Mouse (Mus musculus) liver, postnatal 0 days (tissue): ENCODE data around the gene Gm45021. TPM values are rescaled to one million over a fixed set of nuclear protein-coding genes. Genes with fewer than 3 reads are reported as not detected.

ENCODE experiments used
- ATAC-seq: fragments of 200-750 bp; cut with Nextera tagmentation; 2 replicates; pipeline ENCODE4 v1.8.0; 2017; ENCODE audit warnings: mild to moderate bottlenecking, moderate library complexity
- DNase-seq: peaks from one replicate; pipeline ENCODE4 v3.0.0-alpha.2; 2016
- H3K27ac ChIP-seq: fragments of 300-500 bp; sonication (generic); 2 replicates; pipeline ENCODE4 v1.5.1; 2014; ENCODE audit warnings: antibody characterized with exemption, moderate library complexity, mild to moderate bottlenecking, low read depth
- H3K27me3 ChIP-seq: fragments of 300-500 bp; sonication (generic); 2 replicates; pipeline ENCODE4 v1.6.1; 2014; ENCODE audit warnings: low read length, control low read depth, mixed read lengths; ENCODE audit not compliant: insufficient read depth
- H3K36me3 ChIP-seq: fragments of 300-500 bp; sonication (generic); replicated peaks from 2 replicates; pipeline ENCODE4 v1.6.1; 2014; ENCODE audit warnings: mild to moderate bottlenecking, control low read depth, low read length, moderate library complexity, mixed read lengths; ENCODE audit not compliant: insufficient read depth
- H3K4me1 ChIP-seq: fragments of 300-500 bp; sonication (generic); 2 replicates; pipeline ENCODE4 v1.6.1; 2014; ENCODE audit warnings: antibody characterized with exemption, mild to moderate bottlenecking, control low read depth; ENCODE audit not compliant: insufficient read depth
- H3K4me2 ChIP-seq: fragments of 300-500 bp; sonication (generic); 2 replicates; pipeline ENCODE4 v1.6.1; 2014; ENCODE audit warnings: low read depth, mild to moderate bottlenecking, low read length, moderate library complexity, mixed read lengths
- H3K4me3 ChIP-seq: fragments of 300-500 bp; sonication (generic); 2 replicates; pipeline ENCODE4 v1.5.1; 2014; ENCODE audit warnings: low read depth, low read length
- H3K9ac ChIP-seq: fragments of 300-500 bp; sonication (generic); replicated peaks from 2 replicates; pipeline ENCODE4 v1.6.1; 2014; ENCODE audit warnings: mild to moderate bottlenecking, moderate library complexity
- H3K9me3 ChIP-seq: fragments of 300-500 bp; sonication (generic); 2 replicates; pipeline ENCODE4 v1.6.1; 2016; ENCODE audit warnings: mild to moderate bottlenecking, control low read depth, low read length, mixed read lengths
- CTCF ChIP-seq: sonication (generic); IDR thresholded peaks from 2 replicates; pipeline ENCODE4 v1.5.1; 2016; ENCODE audit warnings: antibody characterized with exemption, low read depth
- EP300 ChIP-seq: IDR thresholded peaks from 2 replicates; pipeline ENCODE4 v1.6.1; 2016; ENCODE audit warnings: antibody characterized with exemption, low read depth, mild to moderate bottlenecking
- WGBS: fragments of 180-500 bp; shearing (Covaris S2); extraction: QIAGEN DNeasy Blood & Tissue Kit; methylation state at CpG from one replicate; pipeline ENCODE4 v1.1.7; 2014; ENCODE audit not compliant: insufficient replicate concordance; 5-methylcytosine and 5-hydroxymethylcytosine counted together
- polyA plus RNA-seq: library from polyadenylated mRNA; unstranded; fragments of >200 nt; fragmentation: Nextera tagmentation; extraction: Ambion mirVana; gene quantifications from 2 replicates; pipeline ENCODE4 v1.2.1, GENCODE M21; 2015

The Gm45021 gene
- polyA plus RNA-seq, 1 experiment from 2014 or later, result not detected

DNA sequence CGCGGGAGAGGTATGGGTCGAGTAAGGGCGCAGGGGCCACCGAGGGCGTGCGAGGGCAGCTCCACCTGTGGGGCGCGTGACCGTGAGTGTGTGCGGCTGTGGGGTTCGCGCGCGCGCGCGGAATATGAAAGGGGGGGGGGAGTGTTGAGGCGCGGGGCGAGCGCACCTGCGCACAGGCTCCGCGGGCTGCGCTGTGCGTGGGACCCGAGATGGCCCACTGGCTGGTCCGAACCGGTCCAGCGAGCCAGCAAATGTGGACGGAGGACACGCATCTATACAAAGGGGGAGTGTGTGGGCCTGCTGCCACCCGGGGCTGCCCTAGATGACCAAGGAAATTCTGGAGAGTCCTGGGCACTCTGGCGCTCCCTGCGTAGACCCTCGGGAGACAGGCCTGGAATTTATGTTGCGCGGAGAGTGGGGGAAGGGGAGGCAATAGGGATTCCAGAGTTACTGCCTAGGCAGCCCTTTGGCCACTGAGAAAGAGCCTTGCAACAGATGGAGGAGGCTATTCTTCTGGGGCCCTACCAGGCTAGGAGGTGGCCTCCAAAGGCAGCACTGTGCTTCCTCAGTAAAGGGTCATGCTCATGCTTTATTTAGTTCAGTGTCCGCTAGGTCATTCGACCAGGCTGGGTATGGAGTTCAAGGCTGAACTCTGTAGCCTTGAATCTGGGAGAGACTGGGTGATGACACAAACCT is 4.8 kb downstream of the Gm45021 start:
- Histone ChIP-seq H3K36me3 (peaks cover 24% of the 10 kb centered on the region), H3K27ac (peak overlapping the region; percentile 96), H3K4me3 (peak overlapping the region; percentile 71), H3K4me1 (peaks cover 14% of the 10 kb centered on the region), H3K4me2 (peak overlapping the region; percentile 85), H3K9me3 (no peaks in the 10 kb centered on the region), H3K9ac (peak overlapping the region; percentile 81), H3K27me3 (no peaks in the 10 kb centered on the region)
- under 1% methylated on average over 32 of the region's 41 CpGs for WGBS
- TF ChIP-seq CTCF, result no peak
- TF ChIP-seq EP300, result no peak
- DNase-seq (no peak), ATAC-seq (peak; percentile 54)

DNA sequence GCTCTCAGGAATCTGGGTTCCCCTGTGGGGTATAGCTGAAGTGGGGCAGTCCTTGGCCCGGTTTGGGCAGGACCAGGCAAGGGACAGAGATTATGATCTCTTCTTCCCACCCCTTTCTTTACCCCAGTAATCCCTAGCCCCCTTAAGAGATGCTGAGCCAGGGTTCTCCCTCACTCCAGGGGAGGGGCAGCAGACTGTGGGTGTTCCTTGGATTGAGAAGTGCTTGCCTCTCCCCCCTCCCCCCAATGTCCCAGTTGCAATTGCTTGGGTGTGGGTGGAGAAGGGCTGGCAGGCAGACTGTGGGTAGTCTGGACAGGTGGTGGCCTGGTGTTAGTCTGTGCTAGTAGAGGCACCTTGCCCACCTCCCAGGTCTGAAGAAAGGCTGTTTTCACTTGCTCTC is 5.9 kb downstream of the Gm45021 start:
- 27% methylated on average over 1 of the region's 1 CpGs for WGBS
- Histone ChIP-seq H3K4me1 (peaks cover 6% of the 10 kb centered on the region), H3K4me2 (peak overlapping the region; percentile 85), H3K4me3 (peak overlapping the region; percentile 71), H3K27ac (peak overlapping the region; percentile 96), H3K9ac (peak overlapping the region; percentile 81), H3K9me3 (no peaks in the 10 kb centered on the region), H3K36me3 (peaks cover 26% of the 10 kb centered on the region), H3K27me3 (no peaks in the 10 kb centered on the region)
- no peak for DNase-seq
- no peak for ATAC-seq
- TF ChIP-seq CTCF (no peak), EP300 (no peak)

DNA sequence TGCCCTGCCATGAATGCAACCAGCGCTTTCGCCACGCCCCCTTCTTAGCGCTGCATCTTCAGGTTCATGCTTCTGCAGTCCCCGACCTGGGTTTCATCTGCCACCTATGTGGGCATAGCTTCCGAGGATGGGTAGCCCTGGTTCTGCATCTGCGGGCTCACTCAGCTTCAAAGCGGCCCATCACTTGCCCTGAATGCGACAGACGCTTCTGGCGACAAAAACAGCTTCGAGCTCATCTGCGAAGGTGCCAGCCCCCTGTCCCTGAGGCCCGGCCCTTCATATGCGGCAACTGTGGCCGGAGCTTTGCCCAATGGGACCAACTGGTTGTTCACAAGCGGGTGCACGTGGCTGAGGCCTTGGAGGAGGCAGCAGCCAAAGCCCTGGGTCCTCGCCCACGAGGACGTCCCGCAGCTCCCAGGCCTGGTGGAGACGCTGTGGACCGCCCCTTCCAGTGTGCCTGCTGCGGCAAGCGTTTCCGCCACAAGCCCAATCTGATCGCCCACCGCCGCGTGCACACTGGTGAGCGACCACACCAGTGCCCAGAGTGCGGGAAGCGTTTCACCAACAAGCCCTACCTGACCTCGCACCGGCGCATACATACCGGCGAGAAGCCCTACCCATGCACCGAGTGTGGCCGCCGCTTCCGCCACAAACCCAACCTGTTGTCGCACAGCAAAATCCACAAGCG is 7.3 kb downstream of the Gm45021 start:
- no peak for TF ChIP-seq CTCF
- TF ChIP-seq EP300, result no peak
- Histone ChIP-seq H3K27ac (no peak overlapping the region), H3K36me3 (peaks cover 26% of the 10 kb centered on the region), H3K4me1 (peaks cover 12% of the 10 kb centered on the region), H3K4me2 (no peak overlapping the region), H3K9me3 (no peaks in the 10 kb centered on the region), H3K4me3 (no peak overlapping the region), H3K27me3 (no peaks in the 10 kb centered on the region), H3K9ac (no peak overlapping the region)
- ATAC-seq, result no peak
- 92% methylated on average over 45 of the region's 45 CpGs for WGBS
- no peak for DNase-seq

DNA sequence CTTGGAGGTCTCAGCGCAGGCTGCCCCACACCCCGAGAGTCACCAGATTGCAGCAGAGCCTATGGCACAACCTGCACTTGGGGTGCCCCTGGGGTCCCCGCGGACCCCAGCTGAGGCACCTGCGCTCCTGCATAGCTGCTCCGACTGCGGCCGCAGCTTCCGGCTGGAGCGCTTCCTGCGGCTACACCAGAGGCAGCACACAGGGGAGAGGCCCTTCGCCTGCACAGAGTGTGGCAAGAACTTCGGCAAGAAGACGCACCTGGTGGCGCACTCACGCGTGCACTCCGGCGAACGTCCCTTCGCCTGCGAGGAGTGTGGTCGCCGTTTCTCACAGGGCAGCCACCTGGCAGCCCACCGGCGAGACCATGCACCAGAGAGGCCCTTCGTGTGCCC is 7.8 kb downstream of the Gm45021 start:
- no peak overlapping the region for H3K27ac ChIP-seq
- H3K36me3 ChIP-seq, result peaks cover 26% of the 10 kb centered on the region
- no peak overlapping the region for H3K9ac ChIP-seq
- peaks cover 14% of the 10 kb centered on the region for H3K4me1 ChIP-seq
- H3K4me2 ChIP-seq, result no peak overlapping the region
- no peaks in the 10 kb centered on the region for H3K9me3 ChIP-seq
- WGBS, result 93% methylated on average over 27 of the region's 27 CpGs
- H3K27me3 ChIP-seq, result no peaks in the 10 kb centered on the region
- TF ChIP-seq CTCF (no peak), EP300 (no peak)
- no peak overlapping the region for H3K4me3 ChIP-seq
- ATAC-seq (no peak), DNase-seq (no peak)

DNA sequence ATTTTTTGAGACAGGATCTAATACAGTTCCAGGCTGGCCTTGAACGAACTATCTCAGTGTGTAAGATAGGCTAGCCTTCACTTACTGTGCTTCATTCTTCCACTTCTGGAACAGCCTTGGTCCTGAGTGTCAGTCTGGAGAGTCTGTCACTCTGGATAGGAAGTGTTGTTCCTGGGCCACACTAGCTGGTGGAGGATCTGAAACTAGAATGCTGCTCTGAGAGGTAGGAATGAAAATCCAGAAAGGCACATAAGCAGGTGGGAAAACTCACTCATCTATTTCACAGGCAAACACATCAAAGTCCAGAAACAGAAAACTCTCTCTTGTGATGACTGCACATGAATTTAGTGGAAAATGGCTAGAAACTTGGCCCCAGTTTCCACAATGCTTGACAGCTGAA is 11.2 kb downstream of the Gm45021 start:
- no peak for TF ChIP-seq CTCF
- TF ChIP-seq EP300, result no peak
- Histone ChIP-seq H3K4me3 (no peak overlapping the region), H3K27ac (peak overlapping the region; percentile 91), H3K4me1 (peaks cover 17% of the 10 kb centered on the region), H3K9ac (no peak overlapping the region), H3K9me3 (no peaks in the 10 kb centered on the region), H3K27me3 (no peaks in the 10 kb centered on the region), H3K4me2 (no peak overlapping the region), H3K36me3 (peaks cover 26% of the 10 kb centered on the region)
- WGBS, result 78% methylated on average over 1 of the region's 1 CpGs
- DNase-seq (no peak), ATAC-seq (no peak)

DNA sequence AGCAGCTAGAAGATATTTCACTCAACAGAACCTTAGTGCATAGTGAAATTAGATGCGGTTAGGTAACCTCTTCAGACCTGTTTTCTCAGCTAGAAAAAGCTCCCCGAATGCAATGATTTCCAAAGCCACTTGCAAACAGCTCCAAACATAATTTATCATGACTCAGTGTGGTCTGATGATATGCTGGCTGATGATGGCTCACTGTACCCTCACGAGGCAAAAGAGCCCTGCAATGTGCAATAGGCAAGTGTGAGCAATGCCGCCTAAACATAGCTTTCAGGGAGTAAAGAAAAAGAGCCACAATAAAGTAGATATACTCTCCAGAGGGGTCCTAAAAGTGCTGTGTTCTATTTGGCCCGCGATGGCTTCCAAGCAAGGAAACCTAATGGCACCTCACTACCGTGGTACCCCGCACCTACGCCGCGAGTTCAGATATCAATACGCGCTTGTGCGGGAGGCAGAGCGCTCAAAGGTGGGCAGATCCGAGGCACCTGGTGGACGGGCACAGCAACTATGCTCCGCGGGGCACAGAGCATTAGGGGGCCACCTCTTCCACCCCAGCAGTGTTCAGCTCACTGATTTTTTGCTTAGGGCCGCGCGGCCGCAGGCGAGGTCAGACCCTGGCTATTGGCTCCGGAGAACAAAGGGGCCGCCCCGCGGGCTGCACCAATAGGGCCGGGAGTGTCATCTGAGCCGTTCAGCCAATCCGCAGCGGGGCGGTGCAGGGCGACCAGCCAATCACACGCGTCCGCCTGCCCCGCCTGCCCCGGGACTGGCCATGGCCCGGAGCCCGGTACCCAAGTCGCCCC is 12.1 kb downstream of the Gm45021 start, which contains the start of gene Zfp775:
TSS of gene Zfp775 (plus strand) at position 793 of the 809 bp plus-strand sequence.
- H3K4me2 ChIP-seq, result peak within 1 kb of the TSS; percentile 88
- 5% methylated on average over 42 of the region's 42 CpGs for WGBS
- no peaks in the 10 kb centered on the region for H3K9me3 ChIP-seq
- ATAC-seq (peak; percentile 98), DNase-seq (peak; percentile 95)
- peak; percentile 60; the same call in 1 of the 2 replicates for TF ChIP-seq EP300
- no peak for TF ChIP-seq CTCF
- H3K4me1 ChIP-seq, result peaks cover 17% of the 10 kb centered on the region
- H3K27me3 ChIP-seq, result no peaks in the 10 kb centered on the region
- H3K36me3 ChIP-seq, result peaks cover 22% of the 10 kb centered on the region
- peak within 1 kb of the TSS; percentile 64 for H3K4me3 ChIP-seq
- peak within 1 kb of the TSS; percentile 65 for H3K9ac ChIP-seq
- peak within 1 kb of the TSS; percentile 91 for H3K27ac ChIP-seq
